Mouse (Mus musculus) MEL-GATA-1-ER (cell line): ENCODE measurements around the gene Ptov1.
"Not testable (repeated sequence)": the region's sequence is repeated elsewhere in the genome, so short reads cannot be mapped to it uniquely, and the experiment has no call there.

Experiments
- DNase-seq: peaks from one replicate; pipeline ENCODE4 v3.0.0-alpha.2; 2012; ENCODE audit warnings: low read depth; ENCODE audit errors: extremely low read depth

The Ptov1 gene

GRCm38 (mm10) chr7:44888256-44889105 lies 18.9 kb upstream of the Ptov1 start:
- DNase-seq = no peak

- no peak for DNase-seq
Observed at GRCm38 (mm10) chr7:44886964-44887363, 17.4 kb upstream of the Ptov1 start.

- DNase-seq = no peak
Observed at GRCm38 (mm10) chr7:44884637-44885036, 15.0 kb upstream of the Ptov1 start.

- DNase-seq = no peak
Observed at GRCm38 (mm10) chr7:44883036-44883435, 13.4 kb upstream of the Ptov1 start.

- DNase-seq = no peak
Observed at GRCm38 (mm10) chr7:44877833-44878232, 8.2 kb upstream of the Ptov1 start.

GRCm38 (mm10) chr7:44871774-44872173 lies 2.2 kb upstream of the Ptov1 start:
- DNase-seq = not testable (repeated sequence)

- no peak for DNase-seq
Observed at GRCm38 (mm10) chr7:44871181-44871580, 1.6 kb upstream of the Ptov1 start.

- DNase-seq = no peak
Observed at GRCm38 (mm10) chr7:44870614-44871013, 1.0 kb upstream of the Ptov1 start.

GRCm38 (mm10) chr7:44868919-44869696 lies 480 bp downstream of the Ptov1 start:
- no peak for DNase-seq

- no peak for DNase-seq
Observed at GRCm38 (mm10) chr7:44868465-44868864, 1.1 kb downstream of the Ptov1 start.

GRCm38 (mm10) chr7:44867802-44868201 lies 1.8 kb downstream of the Ptov1 start:
- DNase-seq = no peak

GRCm38 (mm10) chr7:44867010-44867702 lies 2.4 kb downstream of the Ptov1 start:
- DNase-seq = no peak

- DNase-seq = no peak
Observed at GRCm38 (mm10) chr7:44866276-44867009, 3.1 kb downstream of the Ptov1 start.

GRCm38 (mm10) chr7:44864595-44865542 lies 4.7 kb downstream of the Ptov1 start:
- DNase-seq = no peak

- DNase-seq = no peak
Observed at GRCm38 (mm10) chr7:44863982-44864494, 5.5 kb downstream of the Ptov1 start.

- no peak for DNase-seq
Observed at GRCm38 (mm10) chr7:44863210-44863609, 6.4 kb downstream of the Ptov1 start.

GRCm38 (mm10) chr7:44862434-44862833 lies 7.2 kb downstream of the Ptov1 start:
- no peak for DNase-seq

GRCm38 (mm10) chr7:44861429-44861816 lies 8.2 kb downstream of the Ptov1 start:
- DNase-seq = no peak

GRCm38 (mm10) chr7:44860576-44861428 lies 8.8 kb downstream of the Ptov1 start:
- DNase-seq = no peak
